Mouse (Mus musculus): ENCODE data around the gene Serpinf1.

- TF ChIP-seq CTCF (IDR thresholded peaks at IDR 0.05; ENCODE audit: extremely low read depth, insufficient read length, insufficient replicate concordance, low read depth, low read length) (no peak), POLR2A (IDR thresholded peaks at IDR 0.05; ENCODE audit: low read depth, low read length) (no peak)
Observed at GRCm38 (mm10) chr11:75461743-75462252, 39.3 kb upstream of the Serpinf1 start.

Data from small intestine, adult 2 months (tissue).